Mouse (Mus musculus): ENCODE measurements at regions not wholly inside any gene's neighbourhood (a gene's known extent, or its start where the extent isn't known, plus 50 kb on each side); places are given as distances from the start of the nearest gene placed in this dataset.

DNA sequence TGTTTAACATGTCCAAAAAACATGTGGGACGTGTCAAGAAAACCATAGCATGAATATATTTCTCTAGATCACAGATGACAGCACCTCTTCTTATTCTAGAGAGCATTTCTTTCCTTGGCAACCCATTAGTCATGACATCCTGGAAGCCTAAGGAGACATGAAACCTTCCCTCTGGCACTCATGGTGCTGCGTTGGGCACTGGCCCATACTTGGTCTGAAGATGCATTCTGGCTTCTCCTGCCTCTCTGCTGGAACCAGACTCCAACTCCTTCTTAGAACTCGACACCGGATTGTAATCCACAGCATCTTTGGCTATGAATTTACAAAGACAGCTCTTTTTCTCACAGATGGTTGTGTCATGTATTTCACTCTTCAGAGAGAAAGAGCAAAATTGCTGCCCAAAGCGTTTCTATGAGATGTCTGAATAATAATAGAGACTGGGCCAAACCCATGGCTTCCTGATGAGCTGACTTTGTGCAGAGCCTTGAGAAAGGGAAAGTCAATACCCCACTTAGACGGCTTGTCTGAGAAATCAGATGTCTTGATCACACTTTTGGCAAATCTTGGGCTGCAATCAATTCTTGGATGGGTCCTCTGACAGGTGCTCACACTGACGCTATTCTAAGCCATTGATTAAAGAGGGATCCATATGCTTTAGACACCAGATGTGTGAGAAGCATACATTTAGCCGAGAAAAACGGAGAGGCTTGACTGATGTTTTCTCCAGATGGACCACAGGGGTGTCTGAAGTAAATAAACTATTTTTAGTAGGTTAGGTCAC lies 195.4 kb downstream of the Usp46 start:
- no peak for DNase-seq (ENCODE audit: low spot score in 2 of 2)

DNA sequence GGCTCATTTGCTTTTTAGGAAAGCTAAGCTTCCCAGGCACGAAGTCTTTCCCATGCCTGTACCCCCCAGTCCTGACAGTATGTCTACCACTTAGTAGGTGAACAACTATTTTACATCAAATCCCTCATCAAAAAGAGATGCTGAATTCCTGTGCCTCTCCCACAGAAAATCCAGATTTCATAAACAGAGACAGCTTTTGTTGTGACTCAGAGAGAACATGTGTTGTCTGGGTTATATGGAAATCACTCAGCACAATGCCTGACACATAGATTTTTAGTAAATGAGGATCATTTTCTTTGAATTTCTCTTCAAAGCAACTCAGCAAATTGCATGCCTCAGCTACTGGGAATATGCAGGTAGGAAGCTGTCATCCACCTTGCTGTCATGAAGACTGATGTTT lies 193.5 kb downstream of the Usp46 start:
- DNase-seq (ENCODE audit: low spot score in 2 of 2) = no peak

DNA sequence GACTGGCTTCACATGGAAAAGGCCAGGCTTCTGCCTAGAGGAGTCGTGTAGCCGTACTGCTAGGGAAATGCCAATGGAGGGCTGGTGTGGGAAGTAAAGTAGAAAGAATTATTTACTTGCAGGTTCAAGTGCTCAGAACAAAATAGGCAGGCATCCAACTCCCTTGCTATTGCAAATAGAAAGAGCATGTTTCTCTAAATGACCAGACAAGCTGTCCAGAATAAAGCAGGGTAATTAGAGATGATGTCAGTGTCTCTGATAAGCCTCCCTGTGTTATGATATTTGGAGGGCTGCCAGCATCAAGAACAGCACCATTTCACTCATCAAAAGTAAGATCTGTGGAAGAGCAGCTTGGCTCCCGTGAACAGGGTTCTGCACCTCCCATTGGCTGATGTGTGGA lies 192.4 kb downstream of the Usp46 start:
- DNase-seq (ENCODE audit: low spot score in 2 of 2) = no peak

DNA sequence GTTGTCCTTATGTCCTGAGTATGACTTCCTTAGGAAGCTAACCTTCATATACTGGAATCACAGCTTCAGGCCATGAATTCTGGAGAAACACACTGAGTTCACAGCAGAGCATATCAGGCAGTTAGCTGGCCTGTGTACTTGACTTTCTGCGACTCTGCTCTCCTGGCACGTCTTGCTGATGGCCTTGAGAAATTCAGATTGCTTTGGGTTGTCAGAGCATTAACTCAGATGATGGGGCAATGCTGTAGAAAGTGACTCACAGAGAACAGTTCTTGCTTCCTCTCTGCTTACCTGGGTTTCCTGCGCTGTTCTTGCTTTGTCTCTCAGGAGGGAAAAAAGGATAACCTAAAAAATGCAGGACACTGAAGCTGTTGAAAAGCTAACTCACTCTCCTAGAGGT lies 187.3 kb downstream of the Usp46 start:
- DNase-seq (ENCODE audit: low spot score in 2 of 2) = no peak

DNA sequence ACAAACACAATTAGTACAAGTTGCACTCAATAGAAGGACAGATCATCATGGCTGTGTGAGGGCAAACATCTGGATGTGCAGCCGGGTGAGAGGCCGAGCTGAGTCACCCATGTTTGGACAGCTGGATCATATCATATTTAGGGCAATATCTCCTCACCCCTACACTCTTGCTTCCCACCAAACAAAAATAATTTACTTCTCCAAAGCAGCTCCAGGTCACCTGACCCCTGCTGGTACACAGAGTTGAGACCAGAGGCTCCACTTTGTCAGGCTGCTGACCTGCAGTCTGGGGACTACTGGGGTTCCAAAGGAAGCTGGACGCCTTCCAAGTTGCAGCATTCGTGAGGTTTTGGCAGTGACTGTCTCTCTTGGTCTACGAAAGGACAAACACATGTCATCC lies 186.3 kb downstream of the Usp46 start:
- DNase-seq (ENCODE audit: low spot score in 2 of 2) = no peak

DNA sequence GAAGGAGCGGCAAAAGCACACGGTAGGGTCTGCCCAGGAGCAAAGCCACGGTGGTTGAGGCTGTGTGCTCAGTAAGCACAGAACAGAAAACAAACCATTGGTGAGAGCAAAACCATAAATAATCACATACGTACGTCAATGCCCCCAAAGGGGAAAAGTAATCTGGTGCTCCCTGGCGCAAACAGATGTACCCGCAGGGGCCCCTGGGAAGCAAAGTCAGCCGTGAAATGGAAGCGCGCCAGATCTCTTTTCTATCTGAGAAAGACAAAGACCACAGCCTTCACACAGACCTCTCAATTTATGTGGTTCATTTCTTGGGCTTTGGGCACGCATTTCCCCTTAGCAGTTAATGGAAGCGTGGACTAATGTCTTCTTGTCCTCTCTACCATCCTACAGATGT lies 183.2 kb downstream of the Usp46 start:
- DNase-seq (ENCODE audit: low spot score in 2 of 2) = no peak

DNA sequence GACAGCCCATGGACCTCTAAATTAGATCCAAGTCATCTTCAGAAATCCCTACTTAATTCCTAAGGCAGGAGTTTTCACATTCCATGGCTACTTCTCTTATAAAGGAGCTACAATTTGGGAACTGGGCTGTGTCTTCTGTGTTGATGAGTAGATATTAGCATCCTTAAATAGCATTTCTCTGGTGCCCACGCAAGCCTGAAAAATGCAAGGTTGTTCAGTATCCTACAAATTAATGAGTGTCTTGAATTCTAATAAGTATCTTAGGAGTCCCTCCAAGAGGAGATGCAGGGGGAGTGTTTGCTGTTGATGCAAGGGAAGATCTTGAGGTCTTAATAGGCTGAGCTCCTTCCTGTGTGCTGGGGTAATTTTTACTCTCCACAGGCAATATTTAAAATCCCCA lies 182.5 kb downstream of the Usp46 start:
- no peak for DNase-seq (ENCODE audit: low spot score in 2 of 2)

DNA sequence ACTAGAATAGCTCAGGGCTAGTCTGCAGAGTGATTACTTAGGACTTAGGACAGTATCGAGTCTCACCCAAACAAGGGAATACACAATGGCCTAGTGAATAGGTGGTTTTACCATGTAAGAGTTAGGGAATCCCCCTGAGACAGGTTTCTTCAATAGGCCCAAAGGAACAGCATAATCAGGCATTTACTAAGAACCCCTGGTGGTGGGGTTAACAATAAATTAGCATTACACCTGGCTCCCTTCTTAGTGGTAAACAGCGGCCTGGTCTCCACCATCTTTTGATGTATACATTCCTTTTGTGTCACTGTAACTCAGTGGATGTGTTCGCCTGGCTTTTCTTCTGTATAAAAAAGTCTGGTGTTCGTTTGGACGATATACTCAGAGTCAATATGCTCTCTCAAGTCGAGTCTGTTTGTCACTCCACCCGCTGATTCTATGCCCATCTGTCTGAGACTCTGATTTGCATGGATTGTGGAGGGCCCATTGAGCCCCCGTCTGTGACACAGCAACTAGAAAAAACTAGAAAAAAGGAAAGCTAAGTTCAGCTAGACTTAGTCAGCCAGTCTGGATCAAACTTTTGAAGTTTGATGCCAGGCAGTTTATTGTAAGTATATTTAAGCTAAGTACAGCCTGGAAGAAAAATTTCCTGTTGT lies 180.8 kb downstream of the Usp46 start:
- DNase-seq (ENCODE audit: low spot score in 2 of 2) = no peak

DNA sequence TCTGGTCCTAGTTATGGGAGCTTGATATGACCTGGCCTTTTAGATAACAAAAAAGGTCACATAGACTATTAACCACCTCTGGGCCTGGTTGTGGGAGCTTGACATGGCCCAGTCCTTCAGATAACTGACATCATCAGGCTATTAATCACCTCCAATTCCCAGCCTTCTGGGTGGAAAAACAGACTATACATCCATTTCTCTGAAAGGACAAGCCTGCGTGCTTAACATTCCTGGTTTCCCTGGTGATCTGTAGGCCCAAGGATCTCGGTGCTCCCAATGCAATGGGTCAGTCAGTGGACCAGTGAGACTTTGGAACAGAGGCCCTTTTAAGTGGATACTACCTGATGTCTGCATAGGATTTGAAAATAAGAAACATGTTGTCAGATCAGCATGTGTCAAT lies 179.8 kb downstream of the Usp46 start:
- DNase-seq (ENCODE audit: low spot score in 2 of 2) = no peak

DNA sequence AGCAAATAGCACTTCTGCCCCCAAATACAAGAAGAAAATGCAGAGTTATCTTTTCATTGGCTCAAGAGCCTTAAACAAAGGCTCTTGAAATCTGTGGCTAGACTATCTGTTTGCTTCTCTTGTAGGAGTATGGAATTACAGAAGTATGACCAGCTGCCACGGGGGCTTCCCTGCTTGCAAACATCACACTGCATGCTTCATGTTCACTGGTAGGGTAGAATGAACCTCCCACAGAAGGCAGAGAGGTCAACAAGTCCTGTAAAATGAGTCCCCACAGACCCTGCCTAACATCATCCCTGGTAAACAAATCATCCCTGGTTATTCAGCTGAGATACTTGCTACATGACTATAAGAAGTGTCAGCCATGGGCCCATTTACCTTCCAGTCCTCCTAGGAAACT lies 178.9 kb downstream of the Usp46 start:
- no peak for DNase-seq (ENCODE audit: low spot score in 2 of 2)

DNA sequence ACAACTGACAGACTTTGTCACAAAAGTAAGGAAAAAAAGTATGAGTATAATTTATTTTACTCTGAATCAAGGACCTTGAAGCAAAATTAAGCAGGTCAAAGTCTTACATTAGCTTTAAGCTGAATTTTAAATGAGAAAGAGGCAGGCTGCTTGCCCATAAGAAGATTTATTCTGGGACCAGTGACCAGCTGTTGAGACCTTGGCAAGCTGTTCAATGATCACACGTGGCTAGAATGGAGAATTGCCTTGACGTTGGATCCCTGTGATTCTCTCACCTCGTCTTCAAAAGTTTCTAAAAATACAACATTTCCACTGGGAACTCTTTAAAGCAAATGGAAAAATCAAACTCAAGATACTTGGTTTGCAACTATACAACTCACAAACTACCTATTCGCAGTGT lies 177.3 kb downstream of the Usp46 start:
- no peak for DNase-seq (ENCODE audit: low spot score in 2 of 2)

DNA sequence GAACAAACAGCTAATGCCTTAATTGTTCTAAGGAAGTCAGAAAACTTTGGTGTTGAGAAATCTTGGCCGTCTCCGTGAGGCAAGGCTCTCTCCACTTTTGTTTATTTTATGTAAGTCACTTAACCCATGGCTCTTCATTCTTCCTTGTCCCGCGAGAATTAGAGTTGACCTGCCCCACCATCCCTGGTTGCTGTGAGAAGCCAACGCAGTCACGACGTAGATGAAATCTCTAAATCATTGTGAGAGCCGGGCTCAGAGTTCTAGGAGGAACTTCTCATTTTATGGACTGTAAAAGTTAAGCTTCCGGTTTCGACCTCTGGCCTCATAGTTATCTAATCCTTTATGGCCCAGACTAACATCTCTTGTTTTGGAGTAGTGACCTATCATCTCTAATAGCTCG lies 176.6 kb downstream of the Usp46 start:
- DNase-seq (ENCODE audit: low spot score in 2 of 2) = no peak

DNA sequence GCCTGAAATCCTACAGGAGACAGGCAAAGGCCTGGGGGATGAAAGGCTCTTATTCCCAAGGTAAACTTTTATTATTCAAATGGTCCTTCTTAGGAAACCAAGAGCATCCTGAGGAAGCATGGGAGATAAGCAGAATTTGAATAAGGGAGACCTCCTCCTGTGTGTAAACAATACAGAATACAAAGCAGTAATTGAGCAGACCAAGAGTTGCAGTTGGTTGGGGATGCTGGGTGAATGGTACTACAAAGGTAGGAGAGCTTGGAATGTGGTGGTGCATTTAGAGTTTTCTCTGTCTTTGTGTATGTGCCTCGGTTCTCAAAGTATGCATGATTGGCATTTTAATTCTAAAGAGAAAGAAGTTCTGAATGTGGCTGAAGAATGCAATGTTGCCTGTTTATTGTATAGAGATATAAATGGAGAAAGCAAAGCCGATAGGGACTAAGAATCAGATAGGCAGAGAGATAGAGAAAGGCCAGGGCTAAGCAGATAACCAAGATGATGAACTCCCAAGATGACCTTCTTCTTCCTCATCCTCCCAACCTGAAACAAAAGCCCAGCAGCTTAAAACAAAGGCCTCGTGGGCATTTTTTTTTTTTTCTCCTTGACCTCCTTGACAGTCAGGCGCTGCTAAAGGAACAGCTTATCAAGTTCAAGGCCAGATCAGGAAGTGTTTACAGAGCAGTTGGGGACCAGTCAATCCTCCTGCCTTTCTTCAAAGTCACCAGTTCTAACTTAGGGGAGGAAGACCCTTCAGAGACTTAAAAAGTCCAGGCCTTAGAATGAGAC lies 175.6 kb downstream of the Usp46 start:
- DNase-seq (ENCODE audit: low spot score in 2 of 2) = no peak

DNA sequence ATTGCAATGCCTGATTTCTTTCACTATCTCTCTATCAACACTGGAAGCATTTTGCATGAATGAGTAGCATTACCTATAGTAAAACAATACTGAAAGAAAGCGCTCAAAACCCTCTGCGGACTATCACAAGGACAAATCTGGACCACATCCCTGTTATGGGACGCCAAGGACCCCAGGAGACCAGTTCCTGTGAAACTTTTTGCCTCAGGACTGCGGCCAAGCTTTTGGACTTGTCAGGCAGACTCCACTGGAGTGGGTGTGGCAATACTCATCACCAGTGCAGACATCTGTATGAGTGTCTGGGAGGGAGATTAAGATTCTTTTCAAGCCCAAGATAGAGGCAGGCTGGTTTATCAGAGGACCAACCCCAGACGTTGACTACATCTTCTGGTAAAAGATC lies 173.0 kb downstream of the Usp46 start:
- no peak for DNase-seq (ENCODE audit: low spot score in 2 of 2)

DNA sequence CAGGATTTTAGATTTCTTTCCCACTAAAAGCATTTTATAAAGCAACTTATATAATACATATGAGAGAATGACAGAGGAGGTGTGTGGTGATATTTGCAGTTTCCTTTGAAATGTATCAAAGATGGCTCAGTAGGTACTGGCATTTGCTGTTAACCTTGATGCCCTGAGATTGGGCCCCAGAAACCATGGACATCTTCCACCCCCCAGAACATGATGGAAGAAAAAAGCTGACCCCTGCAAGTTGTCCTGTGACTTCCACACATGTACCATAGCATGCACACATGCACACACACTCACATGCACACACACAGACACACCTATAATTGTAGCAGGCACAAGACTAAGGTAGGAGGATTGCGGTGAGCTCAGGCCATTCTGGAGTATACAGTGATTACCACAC lies 171.4 kb downstream of the Usp46 start:
- no peak for DNase-seq (ENCODE audit: low spot score in 2 of 2)

DNA sequence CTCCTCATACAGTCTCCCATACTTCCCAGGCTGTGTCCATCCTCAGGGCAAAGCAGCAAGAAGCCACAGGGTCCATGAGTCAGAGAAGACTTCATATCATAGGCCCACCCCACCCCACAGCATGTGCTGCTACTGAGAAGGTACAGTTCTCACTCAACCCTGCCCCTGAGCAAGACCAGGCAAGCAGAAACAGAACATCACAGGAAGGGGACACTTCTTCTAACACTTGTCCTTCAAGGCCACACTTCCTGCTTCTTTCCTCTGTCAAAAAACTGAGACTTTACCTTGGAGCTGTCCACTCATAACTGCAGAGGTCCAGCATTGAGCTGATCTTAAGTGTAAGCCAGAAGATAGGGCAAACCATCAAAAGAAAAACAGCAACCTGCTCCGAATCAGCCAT lies 166.6 kb downstream of the Usp46 start:
- DNase-seq (ENCODE audit: low spot score in 2 of 2) = no peak

DNA sequence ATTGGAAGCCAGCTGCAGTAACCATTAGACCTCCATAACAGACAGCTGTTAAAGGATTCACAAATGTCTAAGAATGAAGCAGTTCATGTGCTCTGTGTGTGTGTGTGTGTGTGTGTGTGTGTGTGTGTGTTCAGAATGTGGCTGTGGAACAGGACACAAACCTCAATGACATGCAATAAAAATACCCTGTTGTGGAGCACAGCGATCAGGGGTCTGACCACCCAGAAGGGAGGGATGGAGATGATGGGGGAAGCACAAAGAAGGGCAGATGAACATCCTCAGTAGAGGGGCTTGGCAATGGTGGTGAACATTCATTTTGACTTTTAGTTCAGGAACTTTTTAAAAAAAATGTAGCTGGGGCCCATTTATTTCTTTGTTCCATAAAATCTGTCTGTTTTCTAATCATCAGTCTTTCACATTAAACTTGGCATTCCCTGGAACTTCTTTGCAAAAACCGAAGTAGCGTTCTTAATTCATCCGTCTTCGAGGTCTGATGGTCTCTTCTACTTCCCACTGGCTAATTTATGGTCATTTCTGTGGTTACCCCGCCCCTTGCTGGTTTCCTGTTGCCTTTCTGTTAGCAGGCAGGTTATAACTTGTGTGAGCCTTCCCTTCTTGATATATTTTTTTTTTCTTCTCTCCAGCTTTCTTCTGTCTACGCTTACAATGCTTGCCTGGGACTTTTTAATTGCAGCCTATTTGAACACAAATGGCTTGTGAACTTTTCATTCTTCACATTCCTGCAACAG lies 165.6 kb downstream of the Usp46 start:
- no peak for DNase-seq (ENCODE audit: low spot score in 2 of 2)

DNA sequence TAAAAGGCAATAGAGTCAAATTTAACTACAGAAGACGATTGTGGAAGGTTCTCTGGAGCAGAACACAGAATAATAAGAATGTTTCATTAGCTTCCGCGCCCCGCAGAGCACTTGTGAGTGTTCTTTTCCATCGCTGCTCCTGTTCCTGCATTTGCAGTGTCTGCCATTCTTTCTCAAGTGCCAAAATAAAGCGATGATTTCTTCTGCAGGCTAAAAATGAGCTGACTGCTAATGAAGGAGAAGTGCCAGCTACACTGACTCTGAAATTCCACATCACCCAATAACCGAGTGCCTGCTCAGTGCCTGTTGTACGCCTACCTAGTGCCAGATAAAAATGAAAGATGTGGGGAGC lies 165.0 kb downstream of the Usp46 start:
- no peak for DNase-seq (ENCODE audit: low spot score in 2 of 2)

DNA sequence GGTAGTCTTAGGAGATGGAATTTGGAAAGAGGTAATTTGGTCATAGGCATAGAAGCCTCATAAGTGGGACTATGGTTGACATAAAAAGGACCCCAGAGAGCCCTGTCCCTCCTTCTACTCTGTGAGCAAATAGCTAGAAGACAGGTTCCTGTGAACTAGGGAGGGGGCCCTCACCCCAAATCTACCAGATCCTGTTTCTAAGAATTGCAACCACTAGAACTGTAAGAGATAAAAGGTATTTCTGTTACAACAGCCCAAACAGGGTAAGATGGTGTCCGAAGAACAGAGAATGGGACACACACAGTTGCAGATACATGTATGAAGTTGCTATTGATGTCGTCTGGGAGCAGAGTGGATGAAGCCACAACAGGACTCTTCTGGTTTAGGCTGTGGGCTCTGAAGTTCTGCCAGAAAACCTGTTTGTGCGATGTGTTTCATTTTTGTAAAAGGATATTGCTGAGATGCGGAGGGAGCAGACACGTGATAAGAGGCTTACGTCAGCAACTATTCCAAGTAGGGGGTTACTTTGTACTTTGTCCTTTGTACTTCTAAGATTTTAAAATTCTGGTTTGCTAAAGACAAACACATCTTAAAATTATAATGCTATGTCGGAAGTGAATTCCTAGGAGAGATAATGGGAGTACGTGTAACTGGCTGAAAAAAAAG lies 164.0 kb downstream of the Usp46 start:
- no peak for DNase-seq (ENCODE audit: low spot score in 2 of 2)

DNA sequence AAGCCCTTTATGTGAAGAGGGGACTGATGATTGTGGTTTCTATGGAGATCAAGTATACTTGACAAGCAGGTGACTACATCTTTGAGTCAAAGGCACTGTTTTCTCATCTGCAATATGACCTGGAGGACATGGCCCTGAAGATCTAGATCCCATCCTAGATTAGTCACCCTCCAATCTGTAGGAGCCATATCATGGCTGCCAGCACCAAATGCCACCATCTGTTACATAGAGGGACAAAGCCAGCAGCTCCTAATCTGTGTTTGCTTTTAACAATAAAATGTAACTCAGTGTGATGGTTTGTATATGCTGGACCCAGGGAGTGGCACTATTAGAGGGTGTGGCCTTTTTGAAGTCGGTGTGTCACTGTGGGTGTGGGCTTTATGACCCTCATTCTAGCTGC lies 156.1 kb downstream of the Usp46 start:
- no peak for DNase-seq (ENCODE audit: low spot score in 2 of 2)

DNA sequence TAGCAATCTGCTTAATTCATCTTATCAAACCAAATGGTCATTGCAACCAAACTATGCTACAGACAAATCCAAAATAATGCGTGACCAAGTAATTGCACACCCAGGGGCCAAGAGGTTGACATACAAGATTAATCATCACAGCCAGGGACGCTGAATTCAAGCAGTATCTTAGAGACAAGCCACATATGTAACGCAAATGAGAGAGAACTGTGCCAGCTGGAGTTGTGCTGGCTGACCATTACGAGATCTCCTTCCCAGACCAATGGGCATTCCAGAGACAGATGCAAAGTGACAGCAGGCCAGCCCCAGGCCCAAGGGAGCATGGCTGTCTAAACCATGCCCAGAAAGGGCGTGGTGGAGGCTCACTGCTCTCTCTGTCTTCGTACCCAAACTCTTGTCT lies 155.1 kb downstream of the Usp46 start:
- DNase-seq (ENCODE audit: low spot score in 2 of 2) = no peak

DNA sequence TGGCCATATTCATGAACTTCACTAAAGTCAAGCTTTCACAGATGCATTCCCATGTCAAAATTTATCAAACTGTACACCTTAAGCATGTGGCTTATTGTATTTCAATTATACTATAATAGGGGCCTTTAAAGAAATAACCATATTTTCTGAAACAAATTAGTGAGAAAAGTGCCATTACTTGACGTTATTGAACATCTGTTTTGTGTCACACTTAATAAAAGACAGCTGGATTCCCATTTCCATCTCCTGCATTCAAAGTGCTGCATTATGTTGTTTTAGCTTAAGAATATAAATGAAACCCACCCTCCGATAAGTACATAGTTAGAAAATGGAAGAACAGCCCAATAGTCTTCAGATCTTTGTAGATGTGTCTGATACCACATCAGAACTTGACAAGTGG lies 150.2 kb downstream of the Usp46 start:
- DNase-seq (ENCODE audit: low spot score in 2 of 2) = no peak
